Mouse (Mus musculus) CH12.LX (cell line): ENCODE measurements around the gene 1700001C02Rik. TPM values are rescaled to one million over a fixed set of nuclear protein-coding genes. Genes with fewer than 3 reads are reported as not detected.

Experiments used
- DNase-seq: peaks from one replicate; pipeline ENCODE4 v3.0.0-alpha.2; 2013; ENCODE audit errors: extremely low read depth
- H3K27ac ChIP-seq: 2 replicates; pipeline ENCODE4 v1.5.1; 2012; ENCODE audit warnings: low read depth, mild to moderate bottlenecking, control low read depth, moderate library complexity; ENCODE audit not compliant: insufficient read depth
- H3K27me3 ChIP-seq: replicated peaks from 2 replicates; pipeline ENCODE3; 2012; ENCODE audit warnings: inconsistent platforms
- H3K36me3 ChIP-seq, 2 experiments: replicated peaks in 1 of 2; 2 replicates each; pipeline versions ENCODE3 to v1.6.1; 2012; ENCODE audit warnings: inconsistent platforms in 1 of 2, low read length in 1 of 2, mild to moderate bottlenecking in 1 of 2, mixed read lengths in 1 of 2, moderate library complexity in 1 of 2; ENCODE audit not compliant: control insufficient read depth in 1 of 2, insufficient read depth in 1 of 2
- H3K4me1 ChIP-seq, 2 experiments: 2 replicates each; pipeline ENCODE4 v1.6.1; 2012; ENCODE audit warnings: inconsistent platforms in 1 of 2, moderate library complexity in 1 of 2; ENCODE audit not compliant: insufficient read depth in 2 of 2, control insufficient read depth in 1 of 2
- H3K4me2 ChIP-seq: 2 replicates; pipeline ENCODE4 v1.6.1; 2012; ENCODE audit warnings: low read depth, mild to moderate bottlenecking, control low read depth; ENCODE audit not compliant: poor library complexity, insufficient read depth, severe bottlenecking
- H3K4me3 ChIP-seq, 3 experiments: fragments of 150-350 bp in 1 of 3; sonication (generic) in 1 of 3; replicated peaks in 1 of 3; 2 replicates each; pipeline versions ENCODE3 to v1.5.1; 2011 to 2012; ENCODE audit warnings: low read depth in 2 of 3, low read length in 2 of 3, mild to moderate bottlenecking in 2 of 3, moderate library complexity in 2 of 3, control low read depth in 1 of 3, improper control_type of control experiment in 1 of 3, inconsistent platforms in 1 of 3, mixed read lengths in 1 of 3; ENCODE audit not compliant: poor library complexity in 1 of 3
- H3K79me2 ChIP-seq: replicated peaks from 2 replicates; pipeline ENCODE4 v1.6.1; 2012; ENCODE audit warnings: mild to moderate bottlenecking, moderate library complexity; ENCODE audit not compliant: control insufficient read depth, poor library complexity, insufficient read depth, severe bottlenecking; ENCODE audit errors: extremely low read depth
- H3K9ac ChIP-seq: 2 replicates; pipeline ENCODE4 v1.6.1; 2012; ENCODE audit warnings: low read depth, mild to moderate bottlenecking, control low read depth, moderate library complexity; ENCODE audit not compliant: insufficient read depth
- H3K9me3 ChIP-seq: replicated peaks from 2 replicates; pipeline ENCODE3; 2012; ENCODE audit warnings: low read length, inconsistent platforms, mixed read lengths
- CTCF ChIP-seq, 2 experiments: IDR thresholded peaks in 1 of 2; conservative IDR thresholded peaks in 1 of 2; 2 replicates each; pipeline ENCODE4 v1.5.1; 2011 to 2012; ENCODE audit warnings: low read depth in 2 of 2, low read length in 2 of 2, improper control_type of control experiment in 1 of 2, inconsistent platforms in 1 of 2, mild to moderate bottlenecking in 1 of 2, moderate library complexity in 1 of 2
- ELF1 ChIP-seq: IDR thresholded peaks from 2 replicates; pipeline ENCODE4 v1.6.1; 2014; ENCODE audit warnings: low read depth, mild to moderate bottlenecking, inconsistent platforms, low read length, improper control_type of control experiment
- EP300 ChIP-seq: IDR thresholded peaks from 2 replicates; pipeline ENCODE4 v1.6.1; 2011; ENCODE audit warnings: low read length, improper control_type of control experiment
- ETS1 ChIP-seq: conservative IDR thresholded peaks from 2 replicates; pipeline ENCODE4 v1.6.1; 2012; ENCODE audit warnings: low read depth, mild to moderate bottlenecking, inconsistent platforms, low read length, improper control_type of control experiment, moderate library complexity
- IRF4 ChIP-seq: IDR thresholded peaks from 2 replicates; pipeline ENCODE4 v1.6.1; 2014; ENCODE audit warnings: low read depth, mild to moderate bottlenecking, inconsistent platforms, low read length, improper control_type of control experiment
- JUN ChIP-seq: IDR thresholded peaks from 2 replicates; pipeline ENCODE4 v1.6.1; 2011; ENCODE audit warnings: low read depth, mild to moderate bottlenecking, low read length, improper control_type of control experiment, moderate library complexity; ENCODE audit not compliant: insufficient read depth
- KAT2A ChIP-seq: IDR thresholded peaks from 2 replicates; pipeline ENCODE4 v1.6.1; 2012; ENCODE audit warnings: low read length, improper control_type of control experiment, inconsistent platforms; ENCODE audit not compliant: insufficient replicate concordance
- MAX ChIP-seq: IDR thresholded peaks from 2 replicates; pipeline ENCODE4 v1.6.1; 2011; ENCODE audit warnings: low read length, improper control_type of control experiment
- MAZ ChIP-seq: IDR thresholded peaks from 2 replicates; pipeline ENCODE4 v1.6.1; 2012; ENCODE audit warnings: low read depth, mild to moderate bottlenecking, inconsistent platforms, low read length, improper control_type of control experiment, moderate library complexity
- NRF1 ChIP-seq: IDR thresholded peaks from 2 replicates; pipeline ENCODE4 v1.6.1; 2014; ENCODE audit warnings: low read depth, mild to moderate bottlenecking, inconsistent platforms, low read length, improper control_type of control experiment, moderate library complexity
- PAX5 ChIP-seq: IDR thresholded peaks from 2 replicates; pipeline ENCODE4 v1.6.1; 2012; ENCODE audit warnings: low read length, inconsistent platforms, mixed read lengths
- RAD21 ChIP-seq: IDR thresholded peaks from 2 replicates; pipeline ENCODE4 v1.6.1; 2011; ENCODE audit warnings: low read depth, mild to moderate bottlenecking, low read length, improper control_type of control experiment, moderate library complexity
- TBP ChIP-seq: conservative IDR thresholded peaks from 2 replicates; pipeline ENCODE4 v1.6.1; 2011; ENCODE audit warnings: low read depth, low read length, improper control_type of control experiment
- TCF12 ChIP-seq: IDR thresholded peaks from 2 replicates; pipeline ENCODE4 v1.6.1; 2014; ENCODE audit warnings: low read depth, mild to moderate bottlenecking, inconsistent platforms, low read length, improper control_type of control experiment
- UBTF ChIP-seq: IDR thresholded peaks from 2 replicates; pipeline ENCODE4 v1.6.1; 2012; ENCODE audit warnings: low read depth, mild to moderate bottlenecking, inconsistent platforms, low read length, improper control_type of control experiment, moderate library complexity
- USF1 ChIP-seq: IDR thresholded peaks from 2 replicates; pipeline ENCODE4 v1.6.1; 2014; ENCODE audit warnings: low read depth, mild to moderate bottlenecking, inconsistent platforms, low read length, improper control_type of control experiment
- ZC3H11A ChIP-seq: IDR thresholded peaks from 2 replicates; pipeline ENCODE4 v1.6.1; 2012; ENCODE audit warnings: low read depth, mild to moderate bottlenecking, inconsistent platforms, low read length, improper control_type of control experiment
- ZKSCAN1 ChIP-seq: IDR thresholded peaks from 2 replicates; pipeline ENCODE4 v1.6.1; 2012; ENCODE audit warnings: low read depth, inconsistent platforms, low read length, improper control_type of control experiment, borderline replicate concordance
- ZMIZ1 ChIP-seq: IDR thresholded peaks from 2 replicates; pipeline ENCODE4 v1.6.1; 2012; ENCODE audit warnings: low read depth, mild to moderate bottlenecking, inconsistent platforms, low read length, improper control_type of control experiment
- dilution Hi-C: fragments of 300-500 bp; cut with MboI; formaldehyde crosslinking; loops from 2 replicates; pipeline ENCODE4 v1.14.3; 2020; ENCODE audit warnings: low sequenced_read_pairs; ENCODE audit not compliant: extremely low pct_unique_long_range_greater_than_20kb, extremely low pct_ligation_motif_present
- in situ Hi-C: fragments of 300-500 bp; cut with MboI; formaldehyde crosslinking; loops from 3 replicates; pipeline ENCODE4 v1.14.3; 2019; ENCODE audit warnings: low sequenced_read_pairs, low pct_ligation_motif_present, low pct_unique_long_range_greater_than_20kb, mixed read lengths
- polyA plus RNA-seq: library from polyadenylated mRNA; unstranded; fragments of >175 nt; gene quantifications from 2 replicates; pipeline ENCODE4 v1.2.1, GENCODE M21; 2012; ENCODE audit warnings: low read depth; ENCODE audit not compliant: insufficient read length
- total RNA-seq, 2 experiments: library from RNA; depleted of rRNA; stranded (reverse); fragments of 300-350 nt in 1 of 2; fragments of >200 nt in 1 of 2; gene quantifications; 2 replicates each; pipeline ENCODE4 v1.2.3; 2012 to 2014

The 1700001C02Rik gene
- total and polyA plus RNA-seq, 3 experiments, result not detected

DNA sequence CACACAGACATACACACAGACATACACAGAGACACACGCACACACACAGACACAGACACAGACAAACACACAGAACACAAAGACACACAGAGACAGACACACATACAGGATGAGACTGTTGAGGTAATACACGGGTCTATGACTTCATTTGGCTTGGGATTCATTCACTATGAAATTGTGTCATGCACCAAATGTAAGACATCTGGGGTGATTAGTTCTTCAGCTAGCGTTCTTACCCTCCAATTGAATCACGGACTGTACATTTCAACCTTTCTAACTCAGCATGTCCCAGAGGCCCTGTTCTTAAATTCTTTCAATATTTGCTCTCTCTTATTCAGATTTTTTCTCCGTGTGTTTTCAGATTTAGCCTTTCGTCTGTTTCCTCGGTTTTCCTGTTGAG lies 28.8 kb downstream of the 1700001C02Rik start:
- DNase-seq, result no peak
- dilution Hi-C loops, result no loop called here
- H3K27ac ChIP-seq, result no peak overlapping the region
- no peaks in the 10 kb centered on the region for H3K9me3 ChIP-seq
- H3K9ac ChIP-seq, result no peak overlapping the region
- TF ChIP-seq JUN, result no peak
- TF ChIP-seq NRF1, result no peak
- no peak for TF ChIP-seq UBTF
- no peak for TF ChIP-seq ZKSCAN1
- no peak for TF ChIP-seq TBP
- TF ChIP-seq KAT2A, result no peak
- TF ChIP-seq TCF12, result no peak
- no peak for TF ChIP-seq MAX
- no peak for TF ChIP-seq MAZ
- no peak for TF ChIP-seq USF1
- no peak for TF ChIP-seq ZMIZ1
- no peak for TF ChIP-seq PAX5
- no peak for TF ChIP-seq ZC3H11A
- no peak for TF ChIP-seq ELF1
- no peak for TF ChIP-seq IRF4
- TF ChIP-seq RAD21, result no peak
- TF ChIP-seq ETS1, result no peak
- TF ChIP-seq, all 38 proteins: peak for 0
- no peaks in the 10 kb centered on the region for H3K36me3 ChIP-seq
- peaks cover 26% of the 10 kb centered on the region for H3K27me3 ChIP-seq
- H3K79me2 ChIP-seq, result no peaks in the 10 kb centered on the region
- in situ Hi-C loops, result no loop called here
- H3K4me1 ChIP-seq, result peaks cover 0 to 6% of the 10 kb centered on the region in 2 experiments; a peak in 1 of 4 replicates
- H3K4me2 ChIP-seq, result 0 out of 2 replicates have a peak overlapping the region, but pooled peaks have one; percentile 10
- no peak overlapping the region for H3K4me3 ChIP-seq

DNA sequence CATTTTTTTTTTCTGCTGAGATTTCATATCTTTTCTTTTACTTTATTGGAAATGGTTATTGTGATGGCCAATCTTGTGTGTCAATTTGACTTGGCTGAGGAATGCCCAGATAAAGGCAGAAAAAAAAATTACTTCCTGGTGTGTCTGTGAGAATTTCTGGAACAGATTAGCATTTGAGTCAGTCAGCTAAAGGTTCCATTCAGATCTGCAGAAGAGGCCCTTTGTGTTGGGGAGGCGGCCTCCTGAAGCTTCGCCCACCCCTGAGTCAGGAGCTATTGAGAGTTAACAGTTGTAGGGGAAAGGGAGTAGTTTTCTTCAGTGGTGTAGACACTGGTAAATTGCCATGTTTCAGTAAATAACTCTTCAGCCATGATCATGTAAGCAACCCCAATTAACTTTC lies 29.4 kb downstream of the 1700001C02Rik start:
- no peak overlapping the region for H3K4me3 ChIP-seq
- dilution Hi-C loops, result no loop called here
- in situ Hi-C loops, result no loop called here

More for the DNA sequence above, 29.4 kb downstream of the 1700001C02Rik start:
- H3K9ac ChIP-seq, result no peak overlapping the region
- no peak overlapping the region for H3K27ac ChIP-seq
- H3K36me3 ChIP-seq, result no peaks in the 10 kb centered on the region
- H3K9me3 ChIP-seq, result no peaks in the 10 kb centered on the region
- TF ChIP-seq CTCF (conservative IDR thresholded peaks at IDR 0.05 in 1 of 2, IDR thresholded peaks at IDR 0.05 in 1 of 2; ENCODE audit: low read depth in 2 of 2, low read length in 2 of 2) (no peak), EP300 (no peak), PAX5 (no peak)
- TF ChIP-seq, all 38 proteins: peak for 0
- Histone ChIP-seq H3K79me2 (no peaks in the 10 kb centered on the region), H3K4me2 (no peak overlapping the region), H3K4me1 (peaks cover 0 to 6% of the 10 kb centered on the region in 2 experiments; a peak in 1 of 4 replicates), H3K27me3 (peaks cover 23% of the 10 kb centered on the region)
- DNase-seq, result no peak
